Mouse (Mus musculus) G1E (cell line): Measurements from ENCODE around the gene Cadps.

Source experiments
- CTCF ChIP-seq: IDR thresholded peaks from 2 replicates; pipeline ENCODE4 v1.5.1; 2012; ENCODE audit warnings: low read depth, low read length, inconsistent platforms, mixed read lengths
- GATA1 ChIP-seq: IDR thresholded peaks from 2 replicates; pipeline ENCODE4 v1.6.1; 2012; ENCODE audit warnings: borderline replicate concordance, low read length, inconsistent platforms, mixed read lengths
- POLR2AphosphoS5 ChIP-seq: IDR thresholded peaks from 2 replicates; pipeline ENCODE4 v1.6.1; 2012; ENCODE audit warnings: low read depth, low read length, inconsistent platforms; ENCODE audit not compliant: insufficient replicate concordance

DNA sequence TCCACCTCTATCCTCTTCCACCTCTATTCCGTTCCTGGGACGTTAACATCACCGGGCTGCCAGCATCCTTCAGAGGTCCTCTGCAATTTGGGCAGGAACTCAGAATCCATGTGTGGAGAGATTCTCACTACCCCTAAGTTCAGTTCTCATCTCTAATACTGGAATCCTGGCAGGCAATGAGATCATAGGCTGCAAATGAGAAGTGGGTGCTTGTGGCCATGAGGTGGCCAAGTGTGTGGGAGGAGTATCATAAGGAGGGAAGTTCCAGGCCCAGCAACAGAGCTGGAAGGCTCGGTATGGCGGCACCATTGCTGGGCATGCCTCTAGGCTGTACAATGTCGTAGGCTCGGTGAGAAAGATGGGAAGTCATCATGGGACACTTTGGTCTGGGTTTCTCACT is 385.5 kb downstream of the Cadps start:
- TF ChIP-seq CTCF: no peak
- no peak for TF ChIP-seq GATA1
- TF ChIP-seq POLR2AphosphoS5: no peak
